Mouse (Mus musculus): ENCODE results near the gene D630023F18Rik.

D630023F18Rik gene

GRCm38 (mm10) chr1:65112031-65112806, 10.8 kb downstream of the D630023F18Rik start:
- peak; percentile 99 for DNase-seq (ENCODE audit: low spot score)

DNA sequence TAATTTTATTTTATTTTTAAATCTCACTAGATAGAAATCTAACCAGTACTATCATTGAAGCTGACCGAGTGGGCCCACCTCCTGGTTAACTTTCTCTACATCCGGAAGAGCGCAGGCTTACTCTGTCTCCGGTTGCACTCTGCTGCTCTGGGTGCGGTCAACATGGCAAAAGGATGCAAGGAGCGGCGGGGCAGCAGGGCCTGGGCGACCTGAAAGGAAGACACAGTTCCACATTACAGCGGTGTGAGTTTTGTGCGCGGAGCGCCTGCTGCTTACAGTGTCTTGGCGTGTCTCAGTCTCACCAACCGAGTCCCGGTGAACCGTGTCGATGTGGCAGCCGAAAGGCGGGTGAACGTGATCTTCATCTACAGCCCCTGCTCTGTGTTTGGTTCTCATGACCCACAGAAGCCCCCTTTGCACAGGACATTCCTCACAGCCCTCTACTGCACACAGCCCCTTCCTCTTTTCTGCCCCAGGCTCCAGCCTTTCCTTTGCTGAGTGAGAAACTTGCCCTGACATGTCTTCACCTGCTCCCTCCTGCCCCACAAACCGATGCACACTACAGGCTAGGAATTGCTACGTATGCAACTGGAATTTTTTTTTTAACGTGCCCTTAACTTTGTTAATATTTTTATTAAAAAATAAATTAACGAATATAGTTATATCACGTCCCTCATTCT, 13.1 kb downstream of the D630023F18Rik start:
- DNase-seq (ENCODE audit: low spot score), result no peak

DNA sequence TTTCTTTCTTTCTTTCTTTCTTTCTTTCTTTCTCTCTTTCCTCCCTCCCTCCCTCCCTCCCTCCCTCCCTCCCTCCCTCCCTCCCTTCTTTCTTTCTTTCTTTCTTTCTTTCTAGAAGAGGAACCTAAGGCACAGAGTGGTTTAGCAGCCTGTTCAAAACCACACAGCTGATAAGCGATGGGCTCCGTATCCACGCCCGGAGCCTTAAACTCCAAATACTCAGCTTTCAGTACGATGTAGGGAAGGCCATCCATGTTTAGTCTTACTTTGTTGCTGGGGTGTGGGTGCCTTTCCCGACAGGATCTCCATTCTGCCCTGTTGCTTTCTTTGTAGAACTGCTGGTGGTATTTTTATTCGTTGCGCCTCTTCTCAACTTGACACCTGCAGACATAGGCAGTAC, 13.8 kb downstream of the D630023F18Rik start:
- DNase-seq (ENCODE audit: low spot score), result no peak

DNA sequence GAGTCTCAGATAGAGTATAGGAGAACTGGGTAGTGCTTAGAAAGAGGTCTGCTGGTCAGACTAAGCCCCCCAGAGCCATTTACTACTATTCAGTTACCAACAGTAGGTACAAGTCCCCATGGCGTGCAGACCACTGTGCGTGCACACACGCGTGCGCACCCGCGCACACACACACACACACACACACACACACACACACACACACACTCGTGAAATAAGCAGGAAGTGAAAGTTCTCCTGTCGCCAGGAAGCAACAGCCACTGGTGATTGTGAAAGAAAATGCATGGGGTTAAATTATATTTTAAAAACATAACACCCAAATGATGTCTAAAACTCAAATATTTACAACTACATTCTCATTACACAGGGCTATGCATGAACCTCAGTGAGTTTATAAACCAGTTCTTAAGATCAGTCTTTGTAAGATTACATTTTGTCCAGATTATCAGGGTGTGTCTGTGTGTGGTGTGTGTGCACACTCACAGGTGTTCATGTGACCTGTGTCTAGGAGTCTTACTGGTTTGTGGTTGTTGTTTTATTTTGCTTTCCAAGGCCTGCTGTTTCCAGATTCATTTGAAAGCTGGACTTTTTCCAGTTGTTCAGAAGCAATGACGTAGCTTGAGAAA, 15.2 kb downstream of the D630023F18Rik start:
- no peak for DNase-seq (ENCODE audit: low spot score)

- no peak for DNase-seq (ENCODE audit: low spot score)
Observed at GRCm38 (mm10) chr1:65103273-65103672, 19.7 kb downstream of the D630023F18Rik start, which contains the start of gene Cryga. Cryga (minus strand) TSS chr1:65103373.

- DNase-seq (ENCODE audit: low spot score), result no peak
Observed at GRCm38 (mm10) chr1:65096953-65097352, 26.1 kb downstream of the D630023F18Rik start.

DNA sequence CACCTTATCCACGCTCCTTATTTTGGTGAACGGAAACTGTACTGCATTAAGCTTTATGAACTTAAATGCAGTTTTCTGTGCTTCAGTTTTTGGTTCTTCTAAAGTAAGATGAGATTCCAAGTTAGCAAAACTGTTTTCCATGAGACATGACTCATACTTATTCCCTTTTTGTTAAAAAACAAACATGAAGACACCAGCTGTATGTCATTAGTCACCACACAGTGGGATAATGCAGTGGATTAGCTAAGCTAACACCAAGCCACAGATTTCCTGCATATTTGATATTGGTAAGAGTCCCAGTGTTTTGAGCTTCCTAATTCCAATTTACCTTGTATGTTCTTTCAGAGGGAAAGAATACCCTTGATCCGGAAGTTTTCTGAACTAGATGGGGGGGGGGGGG, 31.4 kb downstream of the D630023F18Rik start:
- DNase-seq (ENCODE audit: low spot score), result no peak

- peak; percentile 23 for DNase-seq (ENCODE audit: low spot score)
Observed at GRCm38 (mm10) chr1:65090370-65090769, 32.6 kb downstream of the D630023F18Rik start.

- no peak for DNase-seq (ENCODE audit: low spot score)
Observed at GRCm38 (mm10) chr1:65088567-65089356, 34.3 kb downstream of the D630023F18Rik start.

GRCm38 (mm10) chr1:65082188-65082587, 40.8 kb downstream of the D630023F18Rik start, which contains the start of gene Crygb:
Crygb (minus strand) TSS chr1:65082288.
- DNase-seq (ENCODE audit: low spot score), result no peak

DNA sequence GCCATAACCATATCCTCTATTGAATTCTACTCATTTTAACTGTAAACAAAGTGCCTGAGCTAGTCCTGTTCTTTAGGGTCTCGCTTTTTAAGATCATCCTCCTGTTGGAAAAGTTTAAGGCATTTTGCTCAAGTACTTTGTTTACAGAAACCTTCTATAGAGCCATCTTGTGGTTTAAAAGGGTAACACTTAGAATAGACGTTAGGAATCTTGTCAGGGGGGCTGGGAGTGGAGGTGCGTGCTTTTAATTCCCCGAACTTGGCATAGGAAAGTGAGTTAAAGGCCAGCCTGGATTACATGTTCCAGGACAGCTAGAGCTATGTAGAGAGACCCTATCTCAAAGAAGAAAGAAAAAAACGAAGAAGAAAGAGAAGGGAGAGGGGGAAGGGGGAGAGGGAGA, 47.4 kb downstream of the D630023F18Rik start:
- DNase-seq (ENCODE audit: low spot score), result peak; percentile 24

GRCm38 (mm10) chr1:65073589-65073988, 49.4 kb downstream of the D630023F18Rik start, which contains the start of gene Crygc:
Crygc (minus strand) TSS chr1:65073689.
- DNase-seq (ENCODE audit: low spot score), result no peak

GRCm38 (mm10) chr1:65067842-65068241, 55.2 kb downstream of the D630023F18Rik start:
- no peak for DNase-seq (ENCODE audit: low spot score)

- DNase-seq (ENCODE audit: low spot score), result no peak
Observed at GRCm38 (mm10) chr1:65064201-65064600, 58.8 kb downstream of the D630023F18Rik start.

- no peak for DNase-seq (ENCODE audit: low spot score)
Observed at GRCm38 (mm10) chr1:65063352-65063751, 59.7 kb downstream of the D630023F18Rik start, which contains the start of gene Crygd. Crygd (minus strand) TSS chr1:65063452.
